Mouse (Mus musculus): ENCODE measurements at regions not wholly inside any gene's neighbourhood (a gene's known extent, or its start where the extent isn't known, plus 50 kb on each side); places are given as distances from the start of the nearest gene placed in this dataset.

DNA sequence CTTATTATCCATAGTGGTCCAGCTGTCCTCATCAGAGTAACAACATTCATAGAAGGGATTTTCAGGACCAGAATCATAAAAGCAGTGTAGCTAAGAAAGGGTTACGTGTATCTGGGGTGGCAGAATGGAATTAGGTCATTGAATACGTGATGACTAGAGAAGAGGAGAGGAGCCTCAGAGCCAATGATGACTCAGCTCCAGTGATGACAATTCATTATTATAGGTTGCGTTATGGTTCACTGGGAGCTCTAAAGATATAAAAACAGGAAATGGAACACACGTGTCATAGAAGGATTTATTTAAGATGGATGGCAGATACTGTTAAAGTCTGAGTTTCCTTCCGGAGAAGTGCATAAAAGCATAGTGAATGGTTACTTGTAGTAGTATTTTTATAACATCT, 291.6 kb downstream of the Isl1 start:
- in situ Hi-C loops (cut with MboI, MseI) = no loop called here

GRCm38 (mm10) chr13:116003733-116004132, 305.8 kb downstream of the Isl1 start:
- in situ Hi-C loops (cut with MboI, MseI) = no loop called here

- in situ Hi-C loops (cut with MboI, MseI) = no loop called here
Measured at GRCm38 (mm10) chr13:116002391-116002899, 307.0 kb downstream of the Isl1 start.

DNA sequence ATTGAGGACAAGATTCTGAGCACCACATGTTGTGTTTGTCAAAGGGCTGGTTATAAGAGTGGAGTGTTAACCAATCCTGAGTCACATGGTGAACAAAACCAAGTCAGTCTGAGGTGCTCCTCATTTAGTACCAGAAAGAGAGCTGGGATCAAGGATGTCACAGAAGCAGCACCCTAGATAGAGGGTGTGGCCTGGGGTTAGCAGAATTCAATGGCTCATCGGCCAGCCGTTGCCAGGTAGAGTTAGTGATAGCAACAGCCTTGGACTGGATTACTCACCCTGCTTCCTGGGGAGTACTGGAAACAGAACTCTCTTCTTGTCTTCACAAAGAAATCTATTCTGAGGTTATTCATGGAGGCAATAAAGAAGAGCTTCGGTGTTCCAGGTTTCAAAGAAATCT, 318.9 kb downstream of the Isl1 start:
- in situ Hi-C loops (cut with MboI, MseI) = no loop called here

DNA sequence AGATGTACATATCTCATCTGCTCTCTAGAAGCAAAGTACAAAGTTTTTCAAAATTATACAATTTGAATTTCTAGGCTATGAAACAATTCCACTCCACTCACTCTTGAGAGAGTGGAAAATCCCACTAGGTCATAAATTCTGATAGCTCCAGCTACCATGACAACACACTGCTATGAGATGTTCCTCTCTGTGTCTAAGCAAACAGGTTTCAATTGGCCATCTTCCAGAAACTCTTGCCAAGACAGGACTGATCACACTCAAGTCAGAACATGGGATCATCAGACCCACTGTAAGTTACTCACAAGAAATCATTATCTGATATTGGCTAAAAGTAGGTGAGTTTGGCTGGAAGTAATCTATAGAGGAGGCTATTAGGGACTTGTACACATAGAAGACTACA, 320.4 kb downstream of the Isl1 start:
- in situ Hi-C loops (cut with MboI, MseI) = no loop called here

GRCm38 (mm10) chr13:115986282-115986681, 323.2 kb downstream of the Isl1 start:
- in situ Hi-C loops (cut with MboI, MseI) = no loop called here

- in situ Hi-C loops (cut with MboI, MseI) = no loop called here
Measured at GRCm38 (mm10) chr13:115985715-115986114, 323.8 kb downstream of the Isl1 start.

DNA sequence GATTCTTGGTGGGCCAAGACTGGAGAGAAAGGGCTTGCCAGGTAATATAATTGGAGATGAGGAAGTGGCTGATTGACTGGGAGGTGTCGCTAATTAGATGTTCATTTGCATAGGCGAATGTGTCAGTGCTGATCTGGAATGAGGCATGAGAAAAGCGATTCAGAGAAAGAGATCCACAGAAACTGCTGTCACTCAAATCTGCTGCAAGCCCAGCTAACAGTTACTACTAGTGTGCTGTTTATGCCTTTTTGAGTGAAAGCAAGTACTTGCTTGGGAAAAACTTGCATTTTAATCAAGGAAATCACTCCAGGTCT, 331.6 kb downstream of the Isl1 start:
- in situ Hi-C loops (cut with MboI, MseI) = no loop called here

DNA sequence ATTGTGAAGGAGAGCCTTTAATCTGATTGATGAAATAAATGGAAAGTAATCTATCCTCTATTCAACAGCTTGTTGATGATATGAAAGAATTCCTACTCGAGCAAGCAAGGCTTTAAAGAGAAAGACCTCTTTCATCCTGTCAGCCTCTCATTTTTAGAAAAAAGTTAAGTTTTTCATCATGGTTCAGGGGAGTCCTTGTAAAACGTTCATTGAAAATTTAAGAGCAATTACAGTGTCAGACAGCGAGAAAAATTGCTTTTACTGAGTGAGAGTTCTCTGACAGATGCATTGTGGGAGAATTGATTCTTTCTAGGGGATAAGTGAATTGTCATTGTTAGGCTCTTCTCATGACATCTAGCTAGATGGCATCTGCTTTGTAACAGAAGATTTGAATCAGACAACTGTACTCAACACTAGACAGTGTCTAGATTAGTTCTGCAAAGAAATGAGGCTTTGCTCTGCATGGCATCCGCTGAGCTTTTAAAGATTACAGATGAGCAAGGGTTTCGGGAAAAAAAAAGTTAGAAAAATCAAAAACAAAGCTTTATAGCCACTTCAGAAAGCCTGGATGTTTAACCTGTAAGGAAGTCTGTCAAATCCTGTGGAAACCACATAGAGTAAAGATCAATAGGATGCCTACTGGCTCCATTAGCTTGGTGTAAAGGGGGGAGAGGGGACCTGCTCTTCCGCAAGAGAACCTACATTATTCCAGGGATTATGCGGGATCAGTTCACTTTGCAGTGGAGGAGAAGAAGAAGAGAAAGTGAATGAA, 332.2 kb downstream of the Isl1 start:
- in situ Hi-C loops (cut with MboI, MseI) = no loop called here

Data from regulatory T cell (primary cell).